22 mouse cellular contexts compared by ENCODE assay signal in genomic region chr8:69884141-69884540, GRCm38 (mm10). TPM values are rescaled to one million over a fixed set of nuclear protein-coding genes. Genes with fewer than 3 reads are reported as not detected.
A peak's percentile ranks its signal among the peaks of the same experiment; 100 is the strongest.
DNase-seq lines count a peak whose midpoint lies in the region; ATAC-seq lines count a peak whose summit lies in the region.
"Had no signal": no experiment of that assay in that cellular context is flagged by ENCODE, and none has a peak within 500 bp of the region (broad histone marks: within the 10 kb centered on the region; RNA-seq: fewer than 3 reads in every experiment).

No protein-coding gene starts in this region.

- no peak for ATAC-seq in megakaryocyte, adult 5-6 weeks (ENCODE audit: poor library complexity, severe bottlenecking)
- ATAC-seq: CD4-positive, CD25-positive, alpha-beta regulatory T cell, adult 4 months; forebrain, embryonic 14.5 days; forebrain, postnatal 0 days; hindbrain, postnatal 0 days; inflammation-experienced regulatory T-cells, adult 6 months; intestine, embryonic 16.5 days had no signal

- DNase-seq in adrenal gland, adult 8-10 months, result peak; percentile 64
- no peak for DNase-seq in adrenal gland, postnatal 4 days (ENCODE audit: low spot score in 2 of 2)
- DNase-seq in testis, postnatal 10 days (ENCODE audit: low spot score), result peak; percentile 42
- no peak for DNase-seq in testis, postnatal 14 days (ENCODE audit: low spot score)
- DNase-seq in adrenal gland, postnatal 36 days, result peak; percentile 59 to 67
- DNase-seq: cerebellum, adult 11 months; cerebellum, adult 2 months; cerebellum, adult 9-11 months; cerebellum, postnatal 25 days; forebrain, postnatal 0 days; gastrocnemius, adult 2 months; gastrocnemius, postnatal 14 days; heart, adult 11 months; heart, postnatal 14 days; heart, postnatal 4 days had no signal

RNA-seq across cellular contexts. Expression of gene Cilp2, which starts 3.3 kb away (rescaled TPM):
- under 1 TPM in 2 of 4 experiments, not detected in 2; 0.06 to 0.08 TPM for total RNA-seq in adrenal gland, adult 8-10 months (2022)
- total RNA-seq in adrenal gland, postnatal 4 days (2021), result 1 to 10 TPM in 1 of 2 experiments, under 1 TPM in 1; 0.50 to 1.4 TPM
- under 1 TPM in 1 of 2 experiments, not detected in 1; 0.10 TPM for total RNA-seq in adrenal gland, postnatal 36 days (2021)
- not detected in 2 replicates for total RNA-seq in megakaryocyte, adult 5-6 weeks (2015)
- not detected in 2 replicates for total RNA-seq in megakaryocyte, adult 5-6 weeks (2017)
- total RNA-seq: common myeloid progenitor, adult 5-6 weeks had no signal

RNA-seq across cellular contexts. Expression of gene Tssk6, which starts 17.8 kb away (rescaled TPM):
- total RNA-seq in adrenal gland, adult 8-10 months (2022), result under 1 TPM; 0.34 to 0.59 (median 0.38) TPM
- under 1 TPM; 0.73 to 0.76 TPM for total RNA-seq in adrenal gland, postnatal 4 days (2021)
- under 1 TPM; 0.53 to 0.56 TPM for total RNA-seq in adrenal gland, postnatal 36 days (2021)
- total RNA-seq in megakaryocyte, adult 5-6 weeks (2015), result 0.27 TPM in 1 of 2 replicates, not detected in the other
- total RNA-seq in megakaryocyte, adult 5-6 weeks (2017), result 0.16 and 0.26 TPM in 2 replicates
- total RNA-seq: common myeloid progenitor, adult 5-6 weeks; gastrocnemius, adult 2 months; heart, postnatal 14 days had no signal

RNA-seq across cellular contexts. Expression of gene Ndufa13, which starts 18.2 kb away (rescaled TPM):
- total RNA-seq in adrenal gland, adult 8-10 months (2022), result 100 to 1,000 TPM; 102 to 174 (median 123) TPM
- 100 to 1,000 TPM; 133 to 137 TPM for total RNA-seq in adrenal gland, postnatal 4 days (2021)
- total RNA-seq in adrenal gland, postnatal 36 days (2021), result 100 to 1,000 TPM; 166 to 176 TPM
- total RNA-seq in megakaryocyte, adult 5-6 weeks (2015), result 63.4 and 75.7 TPM in 2 replicates
- 120 and 143 TPM in 2 replicates for total RNA-seq in megakaryocyte, adult 5-6 weeks (2017)

RNA-seq across cellular contexts. Expression of gene Yjefn3, which starts 18.4 kb away (rescaled TPM):
- 1 to 10 TPM in 1 of 4 experiments, under 1 TPM in 1, not detected in 2; 0.38 to 1.3 TPM for total RNA-seq in adrenal gland, adult 8-10 months (2022)
- total RNA-seq in adrenal gland, postnatal 4 days (2021), result 1 to 10 TPM; 1.6 to 2.3 TPM
- 1 to 10 TPM; 1.9 to 2.7 TPM for total RNA-seq in adrenal gland, postnatal 36 days (2021)
- 3.1 TPM in 1 of 2 replicates, not detected in the other for total RNA-seq in megakaryocyte, adult 5-6 weeks (2015)
- total RNA-seq in megakaryocyte, adult 5-6 weeks (2017), result not detected in 2 replicates
- total RNA-seq: common myeloid progenitor, adult 5-6 weeks had no signal

RNA-seq across cellular contexts. Expression of gene Pbx4, which starts 51.9 kb away (rescaled TPM):
- total RNA-seq in adrenal gland, adult 8-10 months (2022), result 1 to 10 TPM; 1.7 to 3.7 (median 2.7) TPM
- total RNA-seq in adrenal gland, postnatal 4 days (2021), result 1 to 10 TPM; 3.6 to 4.8 TPM
- total RNA-seq in adrenal gland, postnatal 36 days (2021), result 1 to 10 TPM; 1.1 to 1.8 TPM
- 1.3 and 2.4 TPM in 2 replicates for total RNA-seq in megakaryocyte, adult 5-6 weeks (2015)
- 0.57 and 1.9 TPM in 2 replicates for total RNA-seq in megakaryocyte, adult 5-6 weeks (2017)
- total RNA-seq: gastrocnemius, adult 2 months had no signal

Comparison
In these comparisons a context has a peak if more than half of its experiments do, and no peak if none do; other contexts are left out.
1. DNase-seq: peak in adrenal gland, adult 8-10 months (single experiment), testis, postnatal 10 days (single experiment) and adrenal gland, postnatal 36 days (2 of 2); none in adrenal gland, postnatal 4 days (0 of 2) and testis, postnatal 14 days (single experiment).